Mouse (Mus musculus) spleen, postnatal 4 days (tissue): Measurements from ENCODE around the gene Vmn1r29.
"Not testable (repeated sequence)": the region's sequence is repeated elsewhere in the genome, so short reads cannot be mapped to it uniquely, and the experiment has no call there.

ENCODE experiments used
- DNase-seq, 2 experiments: peaks; one replicate each; pipeline ENCODE4 v3.0.0; 2022; ENCODE audit warnings: low spot score in 2 of 2

The Vmn1r29 gene

DNA sequence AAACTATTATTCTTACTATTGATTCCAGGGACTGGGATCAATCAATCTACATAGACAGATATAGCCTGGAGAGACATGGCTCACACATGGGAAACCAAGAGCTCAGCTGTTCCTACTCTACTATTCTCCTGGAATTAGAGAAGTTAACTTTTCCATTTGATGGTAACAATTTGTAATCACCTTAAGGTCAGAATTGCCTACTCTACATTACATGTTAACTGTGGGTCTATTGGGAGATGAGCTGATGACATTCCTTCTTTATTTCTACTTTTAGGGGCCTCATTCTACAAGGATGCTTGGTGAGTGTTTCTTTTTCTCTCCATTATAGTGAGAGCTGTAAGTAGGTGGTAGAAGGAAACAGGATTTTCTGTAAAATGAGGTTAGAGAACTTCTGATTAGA is at the start of gene Vmn1r29:
Gene Vmn1r29, plus strand, starts transcription at position 301 of the 400 bp plus-strand sequence.
- no peak for DNase-seq

DNA sequence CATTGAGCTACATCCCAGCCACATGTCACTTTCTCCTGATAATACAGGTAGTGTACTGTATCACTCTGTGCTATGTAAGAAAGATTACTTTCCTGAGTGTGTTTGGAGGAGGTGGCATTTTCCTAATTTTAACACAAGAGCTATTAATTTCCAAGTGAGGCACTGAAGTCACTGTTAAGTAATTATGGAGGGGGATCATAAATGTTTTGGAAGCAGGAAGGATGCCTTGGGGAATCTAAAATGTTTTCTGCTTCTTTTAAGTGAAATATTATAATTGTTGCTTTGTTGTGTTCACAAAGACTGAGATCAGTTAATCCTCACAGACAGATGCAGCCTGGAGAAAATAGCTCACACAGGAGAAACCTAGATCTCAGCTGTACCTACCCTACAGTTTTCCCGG is 39.6 kb upstream of the Vmn1r29 start, which contains the start of gene Vmn1r28:
Gene Vmn1r28, plus strand, starts transcription at position 301 of the 400 bp plus-strand sequence.
- DNase-seq, result no peak

DNA sequence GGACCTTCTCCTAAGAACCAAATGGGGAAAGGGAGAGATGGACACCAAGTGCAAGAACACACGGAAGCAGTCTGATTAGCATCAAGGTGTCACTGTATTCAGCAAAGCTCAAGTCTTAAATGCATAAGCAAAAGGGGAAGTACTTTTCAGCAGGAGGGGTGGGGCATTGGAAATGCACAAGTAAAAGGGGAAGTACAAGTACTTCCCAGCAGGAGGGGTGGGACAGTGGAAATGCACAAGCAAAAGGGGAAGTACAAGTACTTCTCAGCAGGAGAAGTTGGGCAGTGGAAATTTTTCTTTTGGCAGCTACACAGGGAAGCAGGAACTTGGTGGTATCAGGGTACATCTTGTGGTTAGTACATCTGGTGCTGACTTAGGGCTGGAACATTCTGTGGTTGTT is 21.7 kb upstream of the Vmn1r29 start:
- DNase-seq, result not testable (repeated sequence)

DNA sequence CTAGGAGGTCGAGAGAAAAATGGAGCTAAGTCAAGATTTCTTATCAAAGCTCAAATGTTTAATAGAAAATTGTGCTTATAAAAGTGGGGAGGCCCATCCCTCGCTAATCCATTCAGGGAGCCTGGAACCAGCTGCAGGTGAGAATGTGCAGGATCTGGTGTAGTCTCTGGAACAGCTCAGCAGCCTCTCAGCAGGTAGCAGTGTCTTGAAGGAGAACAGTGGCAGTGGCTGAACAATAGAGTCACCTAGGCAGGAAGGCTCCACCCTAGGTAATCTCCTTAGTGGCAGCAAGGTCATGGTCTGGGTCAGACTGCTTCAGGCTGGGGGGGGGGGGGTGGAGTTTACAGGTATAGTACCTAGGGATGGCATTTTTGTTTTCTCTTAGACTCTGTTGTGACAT is 9.1 kb upstream of the Vmn1r29 start:
- DNase-seq, result no peak

DNA sequence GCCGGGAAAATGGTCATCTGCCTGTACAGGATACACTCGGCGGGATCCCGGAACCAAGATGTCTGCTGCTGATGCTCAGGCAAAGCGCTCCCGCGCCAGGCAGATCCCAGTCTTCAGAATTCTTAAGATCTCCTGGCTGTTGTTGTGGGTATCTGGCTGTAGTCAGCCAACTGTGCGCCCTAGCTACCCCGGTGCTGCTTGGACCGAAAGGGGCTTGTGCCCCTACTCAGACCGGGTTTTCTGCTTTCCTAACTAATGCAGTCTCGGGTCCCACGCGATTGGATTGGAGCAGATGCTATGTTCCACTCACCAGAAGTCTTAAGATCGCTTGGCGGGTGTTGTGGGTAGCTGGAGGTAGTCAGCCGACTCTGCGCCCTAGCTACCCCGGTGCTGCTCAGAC is 2.8 kb upstream of the Vmn1r29 start:
- DNase-seq, result not testable (repeated sequence)

DNA sequence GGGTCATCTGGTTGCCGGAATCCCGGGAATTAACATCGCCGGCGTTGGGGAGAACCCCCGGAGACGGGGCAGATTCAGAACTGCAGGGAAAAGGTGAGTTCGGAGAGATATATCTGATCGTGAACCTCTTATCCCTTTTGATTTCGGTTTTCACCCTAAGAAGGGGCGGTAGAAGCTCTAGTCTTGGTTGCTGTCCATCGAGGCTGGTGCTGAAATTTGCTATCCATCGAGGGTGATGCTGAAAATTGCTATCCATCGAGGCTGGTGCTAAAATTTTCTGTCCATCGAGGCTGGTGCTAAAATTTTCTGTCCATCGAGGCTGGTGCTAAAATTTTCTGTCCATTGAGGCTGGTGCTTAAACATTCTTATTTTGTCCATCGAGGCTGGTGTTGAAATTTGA is 29.3 kb downstream of the Vmn1r29 start:
- DNase-seq, result not testable (repeated sequence)
